Mouse (Mus musculus): Measurements from ENCODE around the gene Cyp4f17.
"Not testable (repeated sequence)": the region's sequence is repeated elsewhere in the genome, so short reads cannot be mapped to it uniquely, and the experiment has no call there.

Cyp4f17 gene

DNA sequence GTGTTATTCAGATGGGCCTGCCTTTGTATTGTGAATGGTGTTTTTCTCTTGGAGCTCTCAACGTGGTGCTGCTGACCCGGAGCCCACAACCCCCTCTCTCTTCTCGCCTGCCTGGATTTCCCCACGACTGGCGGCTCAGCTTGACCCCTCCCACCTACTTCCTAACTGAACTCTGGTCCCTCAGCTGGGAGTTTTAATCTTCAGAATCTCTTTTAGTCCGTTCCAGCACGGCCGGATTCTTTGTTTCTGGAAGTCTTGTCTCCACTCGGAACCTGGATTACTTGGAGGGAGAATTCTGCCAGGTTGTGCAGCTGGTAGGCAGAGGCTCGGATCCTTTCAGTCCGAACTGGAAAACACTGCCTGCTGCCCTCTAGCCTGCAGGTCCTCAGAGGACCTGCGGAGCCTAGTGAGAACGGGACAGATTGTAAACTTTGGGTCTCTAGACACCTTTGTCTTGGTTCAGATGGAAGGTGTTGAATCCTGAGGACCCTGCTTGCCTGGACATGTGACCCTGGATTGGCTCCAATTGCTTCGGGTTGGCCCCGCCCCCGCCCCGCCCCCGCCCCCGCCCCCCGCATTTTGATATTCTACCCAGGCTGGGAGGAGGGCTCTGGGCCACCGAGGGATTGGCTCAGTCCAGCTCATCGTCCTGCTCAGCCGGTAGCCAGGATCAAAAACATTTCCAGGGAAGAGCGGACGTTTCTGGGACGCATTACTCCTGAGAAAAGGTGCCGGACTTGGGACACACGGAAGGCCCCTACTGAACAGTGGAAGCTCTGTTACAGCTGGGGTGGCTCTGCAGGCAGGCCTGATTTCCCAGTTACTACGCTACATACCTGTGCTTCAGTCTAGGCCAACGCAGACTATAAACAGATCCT, at the start of gene Cyp4f17:
Gene Cyp4f17, plus strand, starts transcription at position 200 of the 878 bp plus-strand sequence.
- no peak for DNase-seq (ENCODE audit: low spot score)

- no peak for DNase-seq (ENCODE audit: low spot score)
Measured at GRCm38 (mm10) chr17:32468494-32468893, 37.4 kb upstream of the Cyp4f17 start.

GRCm38 (mm10) chr17:32470795-32471194, 35.1 kb upstream of the Cyp4f17 start:
- no peak for DNase-seq (ENCODE audit: low spot score)

GRCm38 (mm10) chr17:32472176-32472575, 33.7 kb upstream of the Cyp4f17 start:
- DNase-seq (ENCODE audit: low spot score), result no peak

GRCm38 (mm10) chr17:32474954-32475560, 30.8 kb upstream of the Cyp4f17 start:
- DNase-seq (ENCODE audit: low spot score), result no peak

GRCm38 (mm10) chr17:32477204-32477603, 28.6 kb upstream of the Cyp4f17 start:
- DNase-seq (ENCODE audit: low spot score), result no peak

DNA sequence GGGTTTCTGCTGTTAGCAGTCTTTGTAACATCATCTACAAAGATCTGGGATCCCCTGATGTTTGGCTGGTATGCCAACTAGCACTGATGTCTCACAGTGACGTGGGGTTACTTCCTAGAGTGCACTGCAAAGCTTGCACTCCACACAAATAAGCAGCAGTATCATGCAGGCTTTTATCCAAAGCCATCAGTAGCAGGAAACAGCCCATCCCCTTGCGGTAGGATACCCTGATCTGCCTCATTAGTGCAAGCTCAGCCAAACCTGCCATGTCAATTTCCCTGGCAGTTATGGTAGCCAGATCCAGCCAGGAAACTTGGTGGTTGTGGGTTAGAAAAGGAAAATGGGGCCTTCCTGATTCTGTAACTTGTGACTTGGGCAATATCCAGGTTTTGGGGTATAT, 27.1 kb upstream of the Cyp4f17 start:
- no peak for DNase-seq (ENCODE audit: low spot score)

DNA sequence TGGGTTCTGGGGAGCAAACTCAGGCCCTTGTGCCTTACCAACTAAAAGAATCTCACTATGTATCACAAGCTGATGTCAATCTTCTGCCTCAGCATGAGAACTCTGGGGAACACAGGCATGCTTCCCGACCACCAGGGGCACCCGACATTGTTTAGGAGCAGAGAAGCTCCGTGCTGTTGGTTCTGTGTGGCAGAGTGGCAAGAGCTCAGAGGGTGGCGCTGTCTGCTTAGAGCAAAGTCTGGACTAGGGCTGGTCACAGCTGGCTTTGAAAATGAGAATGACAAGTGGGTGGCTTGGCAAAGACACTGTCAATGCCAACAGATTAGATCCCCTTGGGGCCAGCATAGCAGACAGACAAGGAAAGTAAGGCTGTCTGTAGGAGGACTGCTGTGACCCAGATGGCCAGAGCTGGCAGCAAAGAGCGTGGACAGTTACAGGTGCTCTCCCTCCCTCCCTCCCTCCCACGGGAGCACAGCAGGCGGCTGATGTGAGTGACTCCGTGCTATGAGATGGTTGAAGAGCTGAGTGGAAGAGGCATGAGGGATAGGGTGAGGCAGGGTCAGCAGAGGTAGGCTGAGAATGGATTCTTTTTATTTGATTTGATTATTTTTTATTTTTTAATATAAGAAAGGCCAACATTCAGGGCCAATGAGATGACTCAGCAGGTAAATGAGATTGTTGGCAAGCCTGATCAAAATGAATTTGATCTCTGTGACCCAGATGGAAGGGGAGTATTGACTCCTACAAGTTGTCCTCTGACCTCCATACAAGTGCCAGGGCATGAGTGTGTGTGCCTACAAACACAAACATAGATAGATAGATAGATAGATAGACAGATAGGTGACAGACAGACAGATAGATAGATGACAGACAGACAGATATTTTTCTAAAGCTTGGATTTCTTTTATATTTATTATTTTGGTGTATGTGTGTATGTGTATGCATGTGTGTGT, 26.0 kb upstream of the Cyp4f17 start:
- no peak for DNase-seq (ENCODE audit: low spot score)

GRCm38 (mm10) chr17:32481766-32482165, 24.1 kb upstream of the Cyp4f17 start:
- DNase-seq (ENCODE audit: low spot score), result no peak

- peak; percentile 46 for DNase-seq (ENCODE audit: low spot score)
Measured at GRCm38 (mm10) chr17:32483200-32483599, 22.6 kb upstream of the Cyp4f17 start.

DNA sequence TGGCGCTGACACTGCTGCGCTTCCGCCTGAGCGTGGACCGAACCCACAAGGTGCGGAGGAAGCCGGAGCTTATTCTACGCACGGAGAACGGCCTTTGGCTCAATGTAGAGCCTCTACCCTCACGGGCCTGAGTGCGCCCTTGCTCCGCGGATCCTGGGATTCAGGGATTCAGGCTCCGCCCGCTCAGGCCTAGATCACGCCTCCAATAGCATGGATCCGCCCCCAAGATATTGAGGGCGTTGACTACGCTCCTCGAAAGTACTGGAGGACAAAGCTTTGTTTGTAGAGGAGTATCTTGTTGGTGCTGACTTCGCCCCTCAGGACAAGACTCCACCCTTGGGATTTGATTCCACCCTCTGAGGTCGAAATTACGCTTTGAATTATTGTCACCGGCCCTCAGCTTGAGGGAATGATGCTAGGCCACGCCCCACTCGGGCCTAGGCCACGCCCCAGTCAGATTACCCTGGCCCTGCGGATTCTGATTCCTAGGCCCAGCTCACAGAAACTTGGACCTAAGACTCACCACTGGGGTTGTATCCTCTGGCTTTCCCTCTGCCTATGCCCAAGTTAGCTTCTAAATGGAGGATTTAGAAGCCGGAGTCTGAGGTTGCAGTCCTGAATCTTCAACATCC, 13.4 kb upstream of the Cyp4f17 start:
- peak; percentile 3 for DNase-seq (ENCODE audit: low spot score)

DNA sequence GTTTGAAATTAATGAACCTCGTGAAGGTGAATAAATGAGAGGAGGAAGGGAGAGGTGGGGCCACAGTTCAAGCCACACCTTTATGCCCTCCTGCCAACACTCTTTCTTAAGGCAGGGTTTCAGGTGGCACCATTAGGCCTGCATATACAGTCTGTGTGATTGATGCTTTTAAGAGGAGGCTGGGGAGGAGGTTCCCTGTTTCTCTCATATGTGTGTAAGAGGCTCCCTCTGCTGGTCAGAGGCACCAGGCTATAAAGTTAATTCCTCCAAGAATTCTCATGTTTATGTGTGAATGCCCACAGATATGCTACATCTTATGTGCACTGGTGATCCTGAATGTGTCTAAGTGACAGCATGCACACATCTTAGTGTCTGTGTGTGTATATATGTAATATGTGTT, 11.2 kb upstream of the Cyp4f17 start:
- DNase-seq (ENCODE audit: low spot score), result peak; percentile 35

DNA sequence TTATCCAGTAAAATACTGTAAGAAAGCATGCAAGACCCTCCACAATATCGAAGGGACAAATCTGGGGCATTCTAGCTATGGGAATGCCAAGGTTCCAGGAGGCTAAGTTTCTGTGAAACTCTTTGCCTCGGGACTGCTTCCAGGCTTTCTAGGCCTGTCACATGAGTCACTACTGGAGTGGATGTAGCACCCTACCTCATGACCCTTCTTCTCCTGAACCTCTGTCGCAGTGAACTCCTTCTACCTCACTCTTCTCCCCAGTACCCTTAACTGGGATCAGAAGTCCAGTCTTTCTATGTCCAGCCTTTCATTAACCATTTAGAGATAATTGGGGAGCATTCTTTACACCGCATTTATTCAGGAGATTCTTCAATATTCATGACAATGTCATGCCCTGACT, 5.3 kb upstream of the Cyp4f17 start:
- not testable (repeated sequence) for DNase-seq (ENCODE audit: low spot score)

- no peak for DNase-seq (ENCODE audit: low spot score)
Measured at GRCm38 (mm10) chr17:32501051-32501450, 4.8 kb upstream of the Cyp4f17 start.

DNA sequence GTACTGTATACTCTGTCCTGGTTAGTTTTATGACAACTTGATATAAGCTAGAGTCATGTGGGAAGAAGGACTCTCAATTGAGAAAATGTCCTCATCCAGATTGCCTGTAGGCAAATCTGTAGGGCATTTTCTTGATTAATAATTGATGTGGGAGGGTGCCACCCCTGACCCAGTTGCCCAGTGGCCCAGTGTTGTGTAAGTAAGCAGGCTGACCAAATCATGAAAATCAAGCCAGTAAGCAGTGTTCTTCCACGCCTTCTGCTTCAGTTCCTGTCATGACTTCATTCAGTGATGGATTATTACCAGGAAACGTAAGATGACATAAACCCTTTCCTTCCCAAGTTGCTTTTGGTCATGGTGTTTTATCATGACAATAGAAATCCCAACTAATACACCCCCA, 2.7 kb upstream of the Cyp4f17 start:
- no peak for DNase-seq (ENCODE audit: low spot score)

DNA sequence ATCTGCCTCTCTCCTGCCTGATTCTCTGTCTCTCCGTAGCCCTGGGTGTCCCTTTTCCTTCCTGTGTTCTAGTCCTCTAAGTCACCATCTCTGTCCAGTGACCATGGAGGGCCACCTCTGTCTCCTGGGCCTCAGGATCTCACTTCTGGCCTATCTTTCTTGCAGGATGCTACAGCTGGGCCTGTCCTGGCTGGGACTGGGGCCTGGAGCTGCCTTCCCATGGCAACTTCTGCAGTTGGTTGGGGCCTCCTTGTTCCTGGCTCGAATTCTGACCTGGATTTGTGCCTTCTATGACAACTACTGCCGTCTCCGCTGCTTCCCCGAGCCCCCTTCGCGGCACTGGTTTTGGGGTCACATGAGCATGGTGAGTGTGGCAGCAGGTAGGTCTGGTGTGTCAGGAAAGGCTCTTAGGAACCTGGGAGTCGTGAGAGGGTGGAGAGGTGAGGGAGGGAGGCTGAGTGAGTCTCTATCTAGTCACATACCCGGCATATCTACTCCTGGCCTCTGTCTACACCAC, 937 bp downstream of the Cyp4f17 start:
- no peak for DNase-seq (ENCODE audit: low spot score)

- DNase-seq (ENCODE audit: low spot score), result no peak
Measured at GRCm38 (mm10) chr17:32516126-32516525, 10.3 kb downstream of the Cyp4f17 start.

DNA sequence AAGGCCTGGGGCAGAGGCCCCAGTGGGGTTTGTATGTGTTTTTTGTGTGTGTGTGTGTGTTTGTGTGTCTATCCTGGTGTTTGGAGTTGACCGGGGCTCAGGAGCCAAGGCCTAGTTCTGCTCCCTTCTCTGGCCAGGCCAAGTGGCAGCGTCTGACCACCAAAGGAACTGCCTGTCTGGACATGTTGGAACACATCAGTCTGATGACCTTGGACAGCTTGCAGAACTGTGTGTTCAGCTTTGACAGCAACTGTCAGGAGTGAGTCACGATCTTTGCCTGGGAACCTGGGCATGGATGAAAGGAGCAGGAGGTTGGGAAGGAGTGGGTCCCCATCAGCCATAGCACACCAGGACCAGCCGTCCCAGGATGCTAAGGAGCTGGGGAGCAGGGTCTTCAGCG, 16.1 kb downstream of the Cyp4f17 start:
- DNase-seq (ENCODE audit: low spot score), result no peak

DNA sequence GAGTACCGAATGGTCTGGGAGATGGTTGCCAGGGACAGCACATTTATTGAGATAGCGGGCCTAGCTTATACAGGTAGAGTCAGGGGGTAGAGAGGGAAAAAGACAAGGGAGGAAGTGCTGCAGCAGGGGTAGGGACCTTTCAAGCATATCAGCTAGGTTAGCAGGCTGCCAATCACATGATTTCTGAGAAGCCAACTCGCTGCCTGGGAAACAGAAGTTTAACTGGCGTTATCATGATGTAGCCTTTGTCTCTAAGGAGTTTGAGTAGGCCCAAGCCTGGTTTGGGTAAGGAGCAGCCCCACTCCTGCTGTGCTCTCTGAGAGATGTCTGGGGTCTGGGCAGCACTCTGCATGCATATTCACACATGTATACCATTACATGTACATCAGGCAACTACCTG, 16.5 kb downstream of the Cyp4f17 start:
- DNase-seq (ENCODE audit: low spot score), result no peak

GRCm38 (mm10) chr17:32522816-32523215, 17.0 kb downstream of the Cyp4f17 start:
- DNase-seq (ENCODE audit: low spot score), result no peak

DNA sequence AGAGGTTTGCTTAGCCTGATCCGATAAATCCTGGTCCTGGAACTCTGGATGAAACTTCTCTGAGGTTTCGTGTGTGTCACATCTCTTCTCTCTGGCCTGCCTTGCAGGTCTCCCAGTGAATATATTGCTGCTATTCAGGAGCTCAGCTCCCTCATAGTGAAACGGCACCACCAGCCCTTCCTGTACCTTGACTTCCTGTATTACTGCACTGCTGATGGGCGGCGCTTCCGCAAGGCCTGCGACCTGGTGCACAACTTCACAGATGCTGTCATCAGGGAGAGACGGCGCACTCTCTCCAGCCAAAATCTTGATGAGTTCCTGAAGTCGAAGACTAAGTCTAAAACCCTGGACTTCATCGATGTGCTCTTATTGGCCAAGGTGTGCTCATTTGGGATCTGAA, 18.0 kb downstream of the Cyp4f17 start:
- DNase-seq (ENCODE audit: low spot score), result peak; percentile 27

DNA sequence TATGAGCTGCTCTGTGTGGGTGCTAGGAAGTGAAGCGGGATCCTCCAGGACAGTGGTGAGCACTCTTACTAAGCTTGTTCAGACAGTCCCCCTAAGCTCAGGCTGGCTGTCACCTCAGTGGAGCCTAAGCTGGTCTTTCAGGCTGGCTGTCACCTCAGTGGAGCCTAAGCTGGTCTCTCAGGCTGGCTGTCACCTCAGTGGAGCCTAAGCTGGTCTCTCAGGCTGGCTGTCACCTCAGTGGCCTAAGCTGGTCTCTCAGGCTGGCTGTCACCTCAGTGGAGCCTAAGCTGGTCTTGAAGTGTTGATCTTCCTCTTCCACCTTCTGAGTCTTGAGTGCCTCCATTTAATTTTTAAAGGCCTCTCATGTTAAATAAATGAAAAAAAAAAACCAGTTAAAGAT, 20.5 kb downstream of the Cyp4f17 start:
- DNase-seq (ENCODE audit: low spot score), result not testable (repeated sequence)

Data from spleen, adult 12 weeks (tissue).